Mouse (Mus musculus) forebrain, postnatal 0 days (tissue): ENCODE results near the gene Dtnbp1. TPM values are rescaled to one million over a fixed set of nuclear protein-coding genes. Genes with fewer than 3 reads are reported as not detected.

Source experiments
- ATAC-seq: fragments of 200-750 bp; cut with Nextera tagmentation; 2 replicates; pipeline ENCODE4 v1.8.0; 2017; ENCODE audit warnings: mild to moderate bottlenecking, moderate library complexity
- DNase-seq: peaks from one replicate; pipeline ENCODE4 v3.0.0-alpha.2; 2015
- H3K27ac ChIP-seq: fragments of 300-500 bp; sonication (generic); 2 replicates; pipeline ENCODE4 v1.5.1; 2014; ENCODE audit warnings: low read depth, mild to moderate bottlenecking, antibody characterized with exemption, low read length, moderate library complexity, mixed read lengths
- H3K27me3 ChIP-seq: fragments of 300-500 bp; sonication (generic); 2 replicates; pipeline ENCODE4 v1.6.1; 2014; ENCODE audit warnings: mild to moderate bottlenecking, low read length, mixed read lengths; ENCODE audit not compliant: insufficient read depth
- H3K36me3 ChIP-seq: fragments of 300-500 bp; sonication (generic); 2 replicates; pipeline ENCODE4 v1.6.1; 2014; ENCODE audit warnings: mild to moderate bottlenecking, moderate library complexity; ENCODE audit not compliant: insufficient read depth
- H3K4me1 ChIP-seq: fragments of 300-500 bp; sonication (generic); 2 replicates; pipeline ENCODE4 v1.6.1; 2014; ENCODE audit warnings: antibody characterized with exemption; ENCODE audit not compliant: insufficient read depth
- H3K4me2 ChIP-seq: fragments of 300-500 bp; sonication (generic); 2 replicates; pipeline ENCODE4 v1.6.1; 2014; ENCODE audit warnings: low read depth, mild to moderate bottlenecking, moderate library complexity
- H3K4me3 ChIP-seq: fragments of 300-500 bp; sonication (generic); 2 replicates; pipeline ENCODE4 v1.5.1; 2014; ENCODE audit warnings: low read depth, low read length, mixed read lengths
- H3K9ac ChIP-seq: fragments of 300-500 bp; sonication (generic); 2 replicates; pipeline ENCODE4 v1.6.1; 2014; ENCODE audit warnings: mild to moderate bottlenecking
- H3K9me3 ChIP-seq: fragments of 300-500 bp; sonication (generic); 2 replicates; pipeline ENCODE4 v1.6.1; 2016; ENCODE audit warnings: low read length
- CTCF ChIP-seq: sonication (generic); IDR thresholded peaks from 2 replicates; pipeline ENCODE4 v1.5.1; 2016; ENCODE audit warnings: antibody characterized with exemption, control low read depth, low read depth
- WGBS: fragments of 180-500 bp; shearing (Covaris S2); extraction: QIAGEN DNeasy Blood & Tissue Kit; methylation state at CpG from one replicate; pipeline ENCODE4 v1.1.7; 2014; 5-methylcytosine and 5-hydroxymethylcytosine counted together
- polyA plus RNA-seq: library from polyadenylated mRNA; unstranded; fragments of >200 nt; fragmentation: Nextera tagmentation; extraction: Ambion mirVana; gene quantifications from 2 replicates; pipeline ENCODE4 v1.2.1, GENCODE M21; 2015
- total RNA-seq: library from RNA; depleted of rRNA; stranded (reverse); fragments of >200 nt; gene quantifications from 2 replicates; pipeline ENCODE4 v1.2.3, GENCODE M21; 2014

The Dtnbp1 gene
- total and polyA plus RNA-seq, 2 experiments from 2014 or later, result 80.9 to 121 TPM

- ATAC-seq (no peak), DNase-seq (no peak)
- WGBS, result 95% methylated on average over 4 of the region's 4 CpGs
- H3K4me2 ChIP-seq, result no peak overlapping the region
- no peaks in the 10 kb centered on the region for H3K9me3 ChIP-seq
- H3K9ac ChIP-seq, result no peak overlapping the region
- H3K36me3 ChIP-seq, result peaks cover 83% of the 10 kb centered on the region
- H3K4me1 ChIP-seq, result no peaks in the 10 kb centered on the region
- H3K4me3 ChIP-seq, result no peak overlapping the region
- H3K27me3 ChIP-seq, result no peaks in the 10 kb centered on the region
- TF ChIP-seq CTCF, result no peak
- no peak overlapping the region for H3K27ac ChIP-seq
These were observed 84.7 kb downstream of the Dtnbp1 start for GRCm38 (mm10) chr13:44917202-44917601.

- no peaks in the 10 kb centered on the region for H3K27me3 ChIP-seq
- H3K9me3 ChIP-seq, result no peaks in the 10 kb centered on the region
- peaks cover 81% of the 10 kb centered on the region for H3K36me3 ChIP-seq
- H3K4me3 ChIP-seq, result no peak overlapping the region
- no peak overlapping the region for H3K4me2 ChIP-seq
- H3K27ac ChIP-seq, result no peak overlapping the region
- no peak overlapping the region for H3K9ac ChIP-seq
- DNase-seq (no peak), ATAC-seq (no peak)
- no peaks in the 10 kb centered on the region for H3K4me1 ChIP-seq
- WGBS, result 64% methylated on average over 4 of the region's 4 CpGs
- peak; percentile 43 for TF ChIP-seq CTCF
These were observed 86.0 kb downstream of the Dtnbp1 start for GRCm38 (mm10) chr13:44915945-44916344.

- TF ChIP-seq CTCF, result no peak
- Histone ChIP-seq H3K4me1 (no peaks in the 10 kb centered on the region), H3K27ac (no peak overlapping the region), H3K36me3 (peaks cover 86% of the 10 kb centered on the region), H3K9me3 (no peaks in the 10 kb centered on the region), H3K4me2 (no peak overlapping the region), H3K27me3 (no peaks in the 10 kb centered on the region), H3K9ac (no peak overlapping the region), H3K4me3 (no peak overlapping the region)
- WGBS, result 94% methylated on average over 5 of the region's 5 CpGs
- ATAC-seq, result no peak
- no peak for DNase-seq
These were observed 86.6 kb downstream of the Dtnbp1 start for GRCm38 (mm10) chr13:44915382-44915781.

- Histone ChIP-seq H3K27me3 (no peaks in the 10 kb centered on the region), H3K36me3 (peaks cover 77% of the 10 kb centered on the region), H3K4me1 (no peaks in the 10 kb centered on the region), H3K27ac (no peak overlapping the region), H3K9ac (no peak overlapping the region), H3K9me3 (no peaks in the 10 kb centered on the region), H3K4me2 (no peak overlapping the region), H3K4me3 (no peak overlapping the region)
- TF ChIP-seq CTCF, result peak; percentile 48
- ATAC-seq, result no peak
- DNase-seq, result no peak
- WGBS, result 61% methylated on average over 7 of the region's 7 CpGs
These were observed 88.4 kb downstream of the Dtnbp1 start for GRCm38 (mm10) chr13:44913560-44913959.

GRCm38 (mm10) chr13:44912851-44913250 is 89.1 kb downstream of the Dtnbp1 start:
- Histone ChIP-seq H3K4me2 (no peak overlapping the region), H3K4me3 (no peak overlapping the region), H3K27ac (no peak overlapping the region), H3K4me1 (no peaks in the 10 kb centered on the region), H3K9ac (no peak overlapping the region), H3K9me3 (no peaks in the 10 kb centered on the region), H3K27me3 (no peaks in the 10 kb centered on the region), H3K36me3 (peaks cover 72% of the 10 kb centered on the region)
- peak; percentile 34 for DNase-seq
- no peak for TF ChIP-seq CTCF
- ATAC-seq, result peak; percentile 39
- 67% methylated on average over 2 of the region's 2 CpGs for WGBS

- DNase-seq, result no peak
- H3K9ac ChIP-seq, result no peak overlapping the region
- peaks cover 45% of the 10 kb centered on the region for H3K36me3 ChIP-seq
- H3K4me3 ChIP-seq, result no peak overlapping the region
- peaks cover 8% of the 10 kb centered on the region; the same call in 1 of the 2 replicates for H3K4me1 ChIP-seq
- no peak for ATAC-seq
- 29% methylated on average over 1 of the region's 1 CpGs for WGBS
- no peak overlapping the region for H3K4me2 ChIP-seq
- no peak overlapping the region for H3K27ac ChIP-seq
- no peak for TF ChIP-seq CTCF
- H3K27me3 ChIP-seq, result no peaks in the 10 kb centered on the region
- no peaks in the 10 kb centered on the region for H3K9me3 ChIP-seq
These were observed 93.2 kb downstream of the Dtnbp1 start for GRCm38 (mm10) chr13:44908790-44909189.

- no peaks in the 10 kb centered on the region for H3K27me3 ChIP-seq
- H3K9ac ChIP-seq, result no peak overlapping the region
- H3K36me3 ChIP-seq, result peaks cover 44% of the 10 kb centered on the region
- WGBS, result 8% methylated on average over 6 of the region's 6 CpGs
- peak; percentile 94 for DNase-seq
- peak; percentile 95 for ATAC-seq
- no peaks in the 10 kb centered on the region for H3K9me3 ChIP-seq
- no peak overlapping the region for H3K4me2 ChIP-seq
- peaks cover 8% of the 10 kb centered on the region; the same call in 1 of the 2 replicates for H3K4me1 ChIP-seq
- no peak for TF ChIP-seq CTCF
- 0 out of 2 replicates have a peak overlapping the region, but pooled peaks have one; percentile 50 for H3K27ac ChIP-seq
- no peak overlapping the region for H3K4me3 ChIP-seq
These were observed 94.2 kb downstream of the Dtnbp1 start for GRCm38 (mm10) chr13:44907702-44908101.

GRCm38 (mm10) chr13:44906141-44906540 is 95.8 kb downstream of the Dtnbp1 start:
- Histone ChIP-seq H3K36me3 (peaks cover 46% of the 10 kb centered on the region), H3K4me1 (peaks cover 8% of the 10 kb centered on the region; the same call in 1 of the 2 replicates), H3K4me3 (no peak overlapping the region), H3K27me3 (no peaks in the 10 kb centered on the region), H3K4me2 (no peak overlapping the region), H3K27ac (no peak overlapping the region), H3K9ac (no peak overlapping the region), H3K9me3 (no peaks in the 10 kb centered on the region)
- TF ChIP-seq CTCF, result no peak
- ATAC-seq (no peak), DNase-seq (no peak)
- WGBS, result 92% methylated on average over 11 of the region's 11 CpGs
